Mouse (Mus musculus): ENCODE results near the gene Nsun5. TPM values are rescaled to one million over a fixed set of nuclear protein-coding genes. Genes with fewer than 3 reads are reported as not detected.
"Not testable (repeated sequence)": the region's sequence is repeated elsewhere in the genome, so short reads cannot be mapped to it uniquely, and the experiment has no call there.

Gene Nsun5
- polyA plus RNA-seq, 1 experiment from 2014 or later: 31.3 TPM

DNA sequence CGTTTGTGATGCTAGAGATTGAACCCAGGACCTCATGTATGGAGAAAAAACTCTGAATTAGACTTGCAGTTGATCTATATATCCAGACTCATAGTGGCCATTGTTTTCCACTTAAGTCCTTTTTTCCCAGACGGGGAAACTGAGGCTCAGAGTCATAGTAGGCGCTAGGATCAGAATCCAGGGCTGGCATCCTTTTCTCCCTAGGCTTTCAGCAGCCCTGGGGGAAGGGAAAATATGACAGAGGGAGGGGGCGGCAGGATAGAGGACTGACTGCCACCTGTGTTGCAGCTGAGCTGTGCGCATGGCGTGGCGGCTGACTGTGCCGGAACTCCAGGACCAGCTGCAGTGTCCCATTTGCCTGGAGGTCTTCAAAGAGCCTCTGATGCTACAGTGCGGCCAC lies 16.8 kb upstream of the Nsun5 start, which contains the start of gene Trim50:
Gene Trim50, plus strand, starts transcription at position 301 of the 400 bp plus-strand sequence.
- H3K4me1 ChIP-seq (replicated peaks): no peaks in the 10 kb centered on the region
- H3K4me2 ChIP-seq: no peak within 1 kb of the TSS
- 0 out of 2 replicates have a peak, but pooled peaks cover 3% of the 10 kb centered on the region for H3K27me3 ChIP-seq
- no peak within 1 kb of the TSS for H3K9ac ChIP-seq
- no peaks in the 10 kb centered on the region for H3K36me3 ChIP-seq
- H3K27ac ChIP-seq (replicated peaks): no peak within 1 kb of the TSS
- 60% methylated on average over 9 of the region's 9 CpGs for WGBS
- ATAC-seq (ENCODE audit: low FRiP score, low read depth): no peak
- peaks cover 4% of the 10 kb centered on the region; the same call in 1 of the 2 replicates for H3K9me3 ChIP-seq
- no peak within 1 kb of the TSS for H3K4me3 ChIP-seq

DNA sequence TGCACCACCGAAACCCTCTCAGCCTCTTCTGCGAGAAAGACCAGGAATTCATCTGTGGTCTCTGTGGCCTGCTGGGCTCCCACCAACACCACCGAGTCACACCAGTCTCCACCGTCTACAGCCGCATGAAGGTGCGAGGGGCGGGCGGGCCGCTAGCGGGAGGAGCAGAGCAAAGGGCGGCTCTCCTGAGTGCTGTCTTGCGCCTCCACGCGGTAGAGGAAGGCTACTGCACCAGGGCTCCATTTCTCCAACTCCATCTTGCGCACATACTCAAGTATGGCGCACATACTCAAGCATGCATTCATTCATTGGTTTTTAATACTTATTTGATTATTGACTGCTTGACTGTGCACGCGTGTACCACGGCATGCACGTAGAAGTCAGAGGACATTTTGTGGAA lies 16.2 kb upstream of the Nsun5 start:
- Histone ChIP-seq H3K4me1 (replicated peaks) (no peaks in the 10 kb centered on the region), H3K36me3 (no peaks in the 10 kb centered on the region), H3K9ac (no peak overlapping the region), H3K4me3 (no peak overlapping the region), H3K27ac (replicated peaks) (no peak overlapping the region), H3K4me2 (no peak overlapping the region), H3K27me3 (0 out of 2 replicates have a peak, but pooled peaks cover 3% of the 10 kb centered on the region), H3K9me3 (peaks cover 4% of the 10 kb centered on the region; the same call in 1 of the 2 replicates)
- no peak for ATAC-seq (ENCODE audit: low FRiP score, low read depth)
- WGBS: 19% methylated on average over 20 of the region's 20 CpGs

DNA sequence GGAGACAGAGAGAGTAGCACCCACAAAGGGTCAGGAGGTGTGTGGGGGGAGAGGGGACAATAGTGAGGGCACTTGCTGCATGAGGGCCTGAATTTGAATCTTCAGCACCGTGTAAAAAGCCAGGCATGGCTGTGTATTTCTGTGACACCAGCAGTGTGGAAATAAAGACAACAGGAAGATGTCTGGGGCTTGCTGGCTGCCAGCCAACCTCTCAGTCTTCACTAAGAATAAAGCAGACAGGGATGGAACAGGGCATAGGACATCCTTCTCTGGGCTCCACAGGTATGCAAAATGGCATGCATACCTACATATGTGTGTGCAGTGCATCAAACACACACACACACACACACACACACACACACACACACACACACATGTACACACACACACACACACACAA lies 13.7 kb upstream of the Nsun5 start:
- H3K9me3 ChIP-seq: peaks cover 4% of the 10 kb centered on the region; the same call in 1 of the 2 replicates
- no peaks in the 10 kb centered on the region for H3K4me1 ChIP-seq (replicated peaks)
- H3K9ac ChIP-seq: no peak overlapping the region
- H3K4me3 ChIP-seq: no peak overlapping the region
- 39% methylated on average over 1 of the region's 1 CpGs for WGBS
- no peak for ATAC-seq (ENCODE audit: low FRiP score, low read depth)
- H3K27ac ChIP-seq (replicated peaks): no peak overlapping the region
- H3K4me2 ChIP-seq: no peak overlapping the region
- 0 out of 2 replicates have a peak, but pooled peaks cover 3% of the 10 kb centered on the region for H3K27me3 ChIP-seq
- no peaks in the 10 kb centered on the region for H3K36me3 ChIP-seq

DNA sequence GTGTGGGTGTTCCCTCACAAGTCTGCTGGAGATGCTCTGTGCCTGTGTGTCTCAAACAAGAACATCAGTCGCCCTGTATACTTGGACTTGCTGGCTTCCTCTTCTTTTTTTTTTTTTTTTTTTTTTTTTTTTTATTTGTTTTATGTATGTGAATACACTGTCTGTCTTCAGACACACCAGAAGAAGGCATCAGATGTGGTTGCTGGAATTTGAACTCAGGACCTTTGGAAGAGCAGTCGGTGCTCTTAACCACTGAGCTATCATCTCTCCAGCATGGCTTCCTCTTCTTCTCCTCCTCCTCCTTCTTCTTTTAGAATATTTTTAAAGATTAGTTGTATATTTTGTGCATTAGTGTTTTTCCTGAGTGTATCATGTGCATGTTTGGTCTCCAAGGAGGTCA lies 12.2 kb upstream of the Nsun5 start:
- no peaks in the 10 kb centered on the region for H3K36me3 ChIP-seq
- no peak overlapping the region for H3K4me3 ChIP-seq
- H3K4me1 ChIP-seq (replicated peaks): no peaks in the 10 kb centered on the region
- H3K27ac ChIP-seq (replicated peaks): no peak overlapping the region
- H3K4me2 ChIP-seq: no peak overlapping the region
- peaks cover 4% of the 10 kb centered on the region; the same call in 1 of the 2 replicates for H3K9me3 ChIP-seq
- 0 out of 2 replicates have a peak, but pooled peaks cover 3% of the 10 kb centered on the region for H3K27me3 ChIP-seq
- WGBS: 92% methylated on average over 2 of the region's 2 CpGs
- no peak overlapping the region for H3K9ac ChIP-seq
- ATAC-seq (ENCODE audit: low FRiP score, low read depth): no peak

DNA sequence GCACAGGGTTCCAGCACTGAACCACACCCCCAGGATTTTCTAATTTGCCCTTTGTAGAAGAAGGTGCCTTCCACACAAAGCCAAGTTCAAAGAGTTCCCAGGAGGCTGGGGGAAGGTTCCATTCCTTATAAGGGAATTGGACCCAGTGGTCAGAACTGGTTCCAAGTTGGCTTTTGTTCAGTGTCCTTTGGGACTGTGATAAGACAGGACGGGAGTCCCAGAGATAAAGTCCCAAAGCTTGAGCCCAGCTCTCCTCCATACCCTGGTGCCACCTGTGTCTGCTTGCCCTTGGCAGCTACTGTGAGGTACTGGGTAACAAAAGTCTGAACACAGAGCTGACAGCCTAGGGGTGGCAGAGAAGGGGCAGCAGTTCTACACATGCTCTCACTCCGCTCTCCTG lies 10.0 kb upstream of the Nsun5 start:
- 93% methylated on average over 2 of the region's 2 CpGs for WGBS
- Histone ChIP-seq H3K9ac (no peak overlapping the region), H3K27ac (replicated peaks) (no peak overlapping the region), H3K36me3 (no peaks in the 10 kb centered on the region), H3K4me2 (no peak overlapping the region), H3K4me1 (replicated peaks) (no peaks in the 10 kb centered on the region), H3K27me3 (no peaks in the 10 kb centered on the region), H3K4me3 (no peak overlapping the region), H3K9me3 (peaks cover 4% of the 10 kb centered on the region; the same call in 1 of the 2 replicates)
- ATAC-seq (ENCODE audit: low FRiP score, low read depth): no peak

DNA sequence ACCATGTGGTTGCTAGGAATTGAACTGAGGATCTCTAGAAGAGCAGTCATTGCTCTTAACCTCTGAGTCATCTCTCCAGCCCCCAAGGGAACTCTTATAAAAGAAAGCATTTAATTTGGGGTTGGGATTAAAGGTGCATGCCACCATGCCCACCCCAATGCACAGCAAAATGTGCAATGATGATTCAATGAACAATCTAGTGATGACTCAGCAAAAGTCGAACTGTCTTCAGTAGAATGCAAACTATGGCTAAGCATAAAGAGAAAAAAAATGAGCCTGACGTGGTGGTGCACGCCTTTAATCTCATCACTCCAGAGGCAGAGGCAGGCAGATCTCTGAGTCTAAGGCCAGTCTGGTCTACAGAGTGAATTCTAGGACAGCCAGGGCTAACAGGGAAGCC lies 7.2 kb upstream of the Nsun5 start:
- Histone ChIP-seq H3K27ac (replicated peaks) (no peak overlapping the region), H3K4me2 (no peak overlapping the region), H3K27me3 (no peaks in the 10 kb centered on the region), H3K36me3 (no peaks in the 10 kb centered on the region), H3K9ac (no peak overlapping the region), H3K4me3 (no peak overlapping the region), H3K9me3 (peaks cover 2% of the 10 kb centered on the region; the same call in 1 of the 2 replicates), H3K4me1 (replicated peaks) (no peaks in the 10 kb centered on the region)
- 88% methylated on average over 3 of the region's 3 CpGs for WGBS
- ATAC-seq (ENCODE audit: low FRiP score, low read depth): no peak

DNA sequence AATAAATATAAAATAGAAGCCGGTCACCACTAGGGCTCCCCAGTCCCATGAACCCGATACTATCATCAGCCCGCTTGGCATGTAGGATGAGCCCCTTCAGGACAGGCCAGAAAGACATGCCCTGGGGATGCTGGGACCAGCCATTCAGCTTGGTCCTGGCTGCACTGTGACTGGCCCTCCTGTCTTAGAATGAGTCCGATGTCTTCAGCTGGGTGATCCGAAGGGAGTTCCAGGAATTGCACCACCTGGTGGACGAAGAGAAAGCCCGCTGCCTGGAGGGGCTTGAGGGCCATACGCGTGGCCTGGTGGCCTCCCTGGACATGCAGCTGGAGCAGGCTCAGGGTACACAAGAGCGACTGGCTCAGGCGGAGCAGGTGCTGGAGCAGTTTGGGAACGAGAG lies 6.2 kb upstream of the Nsun5 start:
- H3K4me2 ChIP-seq: no peak overlapping the region
- no peaks in the 10 kb centered on the region for H3K36me3 ChIP-seq
- no peak for ATAC-seq (ENCODE audit: low FRiP score, low read depth)
- 29% methylated on average over 12 of the region's 12 CpGs for WGBS
- no peak overlapping the region for H3K9ac ChIP-seq
- H3K27me3 ChIP-seq: no peaks in the 10 kb centered on the region
- H3K4me1 ChIP-seq (replicated peaks): no peaks in the 10 kb centered on the region
- no peak overlapping the region for H3K4me3 ChIP-seq
- no peaks in the 10 kb centered on the region for H3K9me3 ChIP-seq
- no peak overlapping the region for H3K27ac ChIP-seq (replicated peaks)

DNA sequence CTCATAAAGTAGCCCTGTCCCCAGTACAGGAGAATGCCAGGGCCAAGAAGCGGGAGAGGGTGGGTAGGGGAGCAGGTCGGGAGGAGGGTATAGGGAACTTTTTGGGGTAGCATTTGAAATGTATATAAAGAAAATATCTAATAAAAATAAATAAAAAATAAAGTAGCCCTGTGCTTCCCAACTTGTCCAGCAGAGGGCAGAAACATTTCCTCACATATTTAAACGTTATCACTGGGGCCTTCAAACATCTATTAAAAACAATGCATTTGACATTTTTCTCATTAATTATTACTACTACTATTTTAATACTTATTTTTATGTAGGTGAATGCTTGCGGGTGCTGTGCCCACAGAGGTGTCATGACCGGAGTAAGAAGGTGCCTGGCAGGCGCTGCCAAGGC lies 1.9 kb upstream of the Nsun5 start:
- no peak overlapping the region for H3K27ac ChIP-seq (replicated peaks)
- peaks cover 18% of the 10 kb centered on the region for H3K4me1 ChIP-seq (replicated peaks)
- H3K27me3 ChIP-seq: no peaks in the 10 kb centered on the region
- H3K9ac ChIP-seq: no peak overlapping the region
- 47% methylated on average over 6 of the region's 6 CpGs for WGBS
- no peak overlapping the region for H3K4me3 ChIP-seq
- no peak for ATAC-seq (ENCODE audit: low FRiP score, low read depth)
- no peak overlapping the region for H3K4me2 ChIP-seq
- H3K36me3 ChIP-seq: peaks cover 16% of the 10 kb centered on the region
- no peaks in the 10 kb centered on the region for H3K9me3 ChIP-seq

DNA sequence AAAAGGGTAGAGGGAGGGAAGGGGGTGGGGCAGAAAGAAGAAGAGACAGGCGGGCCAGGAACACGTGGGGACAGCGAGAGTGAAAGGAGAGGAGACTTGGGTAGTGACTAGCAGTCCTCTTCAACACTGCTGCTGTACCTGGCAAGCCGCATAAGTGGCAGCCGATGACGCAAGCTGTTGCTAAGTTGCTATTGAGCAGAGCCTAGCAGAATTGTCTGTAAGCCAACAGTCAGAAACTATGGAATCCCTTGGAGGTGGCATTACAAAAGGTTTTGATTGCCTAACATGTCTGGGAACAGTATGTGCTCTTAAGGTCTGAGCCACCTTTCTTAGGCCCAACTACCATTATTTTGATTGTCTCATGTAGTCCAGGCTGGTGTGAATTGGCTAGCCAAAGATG lies 1.4 kb upstream of the Nsun5 start:
- Histone ChIP-seq H3K9ac (no peak overlapping the region), H3K4me3 (no peak overlapping the region), H3K27ac (replicated peaks) (no peak overlapping the region), H3K4me1 (replicated peaks) (peaks cover 18% of the 10 kb centered on the region), H3K36me3 (peaks cover 19% of the 10 kb centered on the region), H3K4me2 (no peak overlapping the region), H3K27me3 (no peaks in the 10 kb centered on the region), H3K9me3 (no peaks in the 10 kb centered on the region)
- no peak for ATAC-seq (ENCODE audit: low FRiP score, low read depth)
- 78% methylated on average over 6 of the region's 6 CpGs for WGBS

DNA sequence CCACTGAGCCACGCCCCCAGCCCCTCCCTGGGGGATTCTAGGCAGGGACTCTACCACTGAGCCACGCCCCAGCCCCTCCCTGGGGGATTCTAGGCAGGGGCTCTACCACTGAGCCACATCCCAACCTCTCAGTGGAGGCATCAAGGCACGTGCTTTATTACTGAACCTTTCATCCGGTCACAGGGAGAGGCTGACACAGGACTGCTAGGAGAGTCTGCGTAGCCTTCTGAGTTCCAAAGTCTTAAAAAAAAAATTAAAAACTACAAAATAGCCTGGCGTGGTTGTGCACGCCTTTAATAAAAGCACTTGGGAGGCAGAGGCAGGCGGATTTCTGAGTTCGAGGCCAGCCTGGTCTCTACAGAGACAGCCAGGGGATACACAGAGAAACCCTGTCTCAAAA lies 557 bp upstream of the Nsun5 start:
- Histone ChIP-seq H3K9ac (peak overlapping the region; percentile 79), H3K4me2 (peak overlapping the region; percentile 89), H3K36me3 (peaks cover 27% of the 10 kb centered on the region), H3K4me1 (replicated peaks) (peaks cover 18% of the 10 kb centered on the region), H3K4me3 (peak overlapping the region; percentile 97), H3K27ac (replicated peaks) (peak overlapping the region; percentile 84; the same call in 1 of the 2 replicates)
- not testable (repeated sequence) for H3K27me3 ChIP-seq; ATAC-seq (ENCODE audit: low FRiP score, low read depth); H3K9me3 ChIP-seq
- 66% methylated on average over 9 of the region's 9 CpGs for WGBS

DNA sequence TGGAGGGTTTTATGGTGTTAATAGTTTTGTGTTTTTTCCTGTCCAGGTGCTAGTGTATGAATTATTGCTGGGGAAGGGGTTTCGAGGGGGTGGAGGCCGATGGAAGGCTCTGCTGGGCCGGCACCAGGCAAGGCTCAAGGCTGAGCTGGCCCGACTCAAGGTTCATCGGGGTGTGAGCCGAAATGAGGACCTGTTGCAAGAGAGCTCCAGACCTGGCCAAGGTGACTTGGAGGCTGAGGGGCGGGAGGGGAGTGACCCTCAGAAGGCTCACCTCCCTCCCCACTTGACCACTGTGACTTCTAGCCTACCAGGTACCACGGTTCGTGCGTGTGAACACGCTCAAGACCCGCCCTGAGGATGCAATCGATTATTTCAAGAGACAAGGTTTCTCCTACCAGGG lies 1.4 kb downstream of the Nsun5 start:
- H3K4me3 ChIP-seq: no peak overlapping the region

DNA sequence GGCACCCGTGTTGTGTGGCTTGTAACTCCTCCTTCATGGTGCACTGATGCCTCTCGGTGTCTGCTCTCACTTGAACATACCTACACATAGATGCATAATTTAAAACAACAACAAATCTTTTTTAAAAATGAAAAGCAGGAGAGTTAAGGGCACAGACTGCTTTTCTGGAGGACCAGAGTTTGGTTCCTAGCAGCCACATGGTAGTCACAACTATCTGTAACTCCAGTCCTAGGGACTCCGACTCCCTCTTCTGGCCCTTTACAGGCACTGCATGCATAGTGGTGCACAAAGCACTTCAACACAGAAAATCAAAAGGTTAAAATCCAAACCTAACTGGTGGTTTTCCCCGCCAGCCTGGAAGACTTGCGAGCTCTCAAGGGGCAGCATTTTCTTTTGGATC lies 3.8 kb downstream of the Nsun5 start:
- H3K9ac ChIP-seq: no peak overlapping the region
- peaks cover 67% of the 10 kb centered on the region for H3K36me3 ChIP-seq
- H3K4me3 ChIP-seq: no peak overlapping the region
- no peaks in the 10 kb centered on the region for H3K27me3 ChIP-seq
- WGBS: 99% methylated on average over 5 of the region's 5 CpGs
- H3K4me2 ChIP-seq: no peak overlapping the region
- peaks cover 18% of the 10 kb centered on the region for H3K4me1 ChIP-seq (replicated peaks)
- H3K9me3 ChIP-seq: no peaks in the 10 kb centered on the region
- H3K27ac ChIP-seq (replicated peaks): no peak overlapping the region
- ATAC-seq (ENCODE audit: low FRiP score, low read depth): no peak

More for the DNA sequence above, 1.4 kb downstream of the Nsun5 start:
- WGBS: 97% methylated on average over 13 of the region's 13 CpGs
- no peaks in the 10 kb centered on the region for H3K27me3 ChIP-seq
- H3K4me2 ChIP-seq: no peak overlapping the region
- peaks cover 43% of the 10 kb centered on the region for H3K36me3 ChIP-seq
- no peak overlapping the region for H3K27ac ChIP-seq (replicated peaks)
- H3K4me1 ChIP-seq (replicated peaks): peaks cover 18% of the 10 kb centered on the region
- H3K9me3 ChIP-seq: no peaks in the 10 kb centered on the region
- ATAC-seq (ENCODE audit: low FRiP score, low read depth): no peak
- no peak overlapping the region for H3K9ac ChIP-seq

DNA sequence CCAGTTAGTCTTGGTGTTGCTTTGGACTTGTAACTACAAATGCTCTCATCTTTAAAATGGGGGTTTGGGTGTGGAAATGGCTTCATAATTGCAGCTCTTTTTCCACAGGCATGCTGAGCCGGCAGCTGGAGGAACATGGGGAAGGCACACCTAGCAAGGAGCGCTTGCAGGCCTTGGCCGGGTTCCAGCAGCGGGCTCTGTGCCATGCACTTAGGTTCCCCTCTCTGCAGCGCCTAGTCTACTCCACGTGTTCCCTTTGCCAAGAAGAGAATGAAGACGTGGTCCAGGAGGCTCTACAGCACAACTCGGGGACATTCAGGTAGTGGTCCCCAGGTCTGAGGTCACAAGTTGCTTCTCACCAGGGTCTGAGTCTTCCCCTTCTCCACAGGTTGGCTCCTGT lies 5.4 kb downstream of the Nsun5 start:
- Histone ChIP-seq H3K4me2 (no peak overlapping the region), H3K4me1 (replicated peaks) (peaks cover 12% of the 10 kb centered on the region), H3K9me3 (no peaks in the 10 kb centered on the region), H3K4me3 (no peak overlapping the region), H3K36me3 (peaks cover 82% of the 10 kb centered on the region), H3K27ac (replicated peaks) (no peak overlapping the region), H3K9ac (no peak overlapping the region), H3K27me3 (no peaks in the 10 kb centered on the region)
- 74% methylated on average over 8 of the region's 8 CpGs for WGBS
- peak; percentile 10; the same call in 1 of the 2 replicates for ATAC-seq (ENCODE audit: low FRiP score, low read depth)
